Mouse (Mus musculus) urinary bladder, adult 18-20 months (tissue): ENCODE results near the gene Rpl10-ps3.

Source experiments
- DNase-seq, 2 experiments: peaks; one replicate each; pipeline ENCODE4 v3.0.0; 2022; ENCODE audit warnings: low spot score in 2 of 2, mixed read lengths in 2 of 2

Rpl10-ps3 gene

GRCm38 (mm10) chr9:50311036-50311545, 33.7 kb downstream of the Rpl10-ps3 start:
- DNase-seq, result no peak

DNA sequence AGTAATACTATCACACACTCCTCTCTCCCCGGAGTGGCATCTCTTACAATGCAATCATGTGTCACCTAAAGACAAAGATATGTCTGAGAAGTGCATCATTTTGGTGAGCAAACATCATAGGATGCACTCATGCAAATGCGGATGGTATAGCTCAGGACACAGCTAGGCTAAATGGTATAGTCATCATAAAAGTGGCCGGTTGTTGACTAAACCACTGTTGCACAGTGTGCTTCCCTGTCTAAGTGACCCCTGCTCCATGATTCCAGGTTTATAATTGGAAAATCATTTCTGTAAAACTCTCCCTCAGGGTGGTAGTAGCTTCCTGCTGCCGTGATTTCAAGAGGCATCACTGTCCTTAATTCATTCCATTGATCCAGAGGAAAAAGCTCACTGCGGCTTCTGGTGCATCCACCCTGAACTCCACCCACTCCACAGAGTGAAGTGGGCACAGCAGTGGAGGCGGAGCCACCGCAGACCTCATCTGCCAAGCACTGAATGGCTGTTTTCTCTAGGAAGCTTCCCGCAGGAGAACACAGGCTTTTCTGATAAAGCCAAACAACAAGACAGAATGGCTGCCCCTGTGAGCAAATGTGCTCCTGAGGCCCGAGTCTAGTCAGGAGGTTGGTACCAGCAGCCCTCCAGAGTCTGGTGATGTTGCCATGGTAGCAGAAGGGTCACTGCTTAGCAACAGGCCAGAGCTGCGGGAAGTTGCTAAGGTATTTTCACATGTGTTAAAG, 38.9 kb downstream of the Rpl10-ps3 start:
- DNase-seq, result no peak

- DNase-seq, result no peak
These were observed 39.7 kb downstream of the Rpl10-ps3 start for GRCm38 (mm10) chr9:50305046-50305445.

- no peak for DNase-seq
These were observed 40.8 kb downstream of the Rpl10-ps3 start for GRCm38 (mm10) chr9:50304004-50304403.

GRCm38 (mm10) chr9:50301722-50302121, 43.0 kb downstream of the Rpl10-ps3 start:
- no peak for DNase-seq

- DNase-seq, result no peak
These were observed 46.4 kb downstream of the Rpl10-ps3 start for GRCm38 (mm10) chr9:50298389-50298788.
